Mouse (Mus musculus) stomach, postnatal 0 days (tissue): ENCODE measurements around the gene Vtcn1.

Experiments
- CTCF ChIP-seq: IDR thresholded peaks from 2 replicates; pipeline ENCODE4 v1.5.1; 2016; ENCODE audit warnings: antibody characterized with exemption, low read depth, mild to moderate bottlenecking, moderate library complexity
- EP300 ChIP-seq: optimal IDR thresholded peaks from 2 replicates; pipeline ENCODE3; 2016; ENCODE audit warnings: antibody characterized with exemption

DNA sequence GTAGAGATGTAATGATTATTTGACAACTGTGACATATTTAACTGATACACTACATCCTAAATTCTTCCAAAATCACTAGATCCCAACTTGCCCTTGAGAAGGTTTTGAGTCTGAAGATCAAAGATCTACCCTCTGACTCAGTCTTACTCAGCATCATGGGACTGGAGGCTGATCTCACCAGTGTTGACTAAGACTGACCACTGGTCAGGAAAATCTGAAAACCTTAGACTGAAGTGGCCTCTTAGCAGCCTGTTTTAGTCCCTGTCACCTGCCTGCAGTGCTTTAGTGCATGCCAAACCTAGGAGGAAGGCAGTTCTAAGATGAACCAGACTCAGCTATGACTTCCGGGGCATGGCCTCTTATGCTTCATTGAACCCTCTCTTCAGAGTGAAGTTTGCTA lies 64.0 kb downstream of the Vtcn1 start:
- TF ChIP-seq CTCF (no peak), EP300 (no peak)
